Mouse (Mus musculus) embryo, embryonic 11 days (tissue): Measurements from ENCODE around the gene Tbc1d2b.

Experiments
- DNase-seq: peaks from one replicate; pipeline ENCODE4 v3.0.0-alpha.2; 2015

Tbc1d2b gene

DNA sequence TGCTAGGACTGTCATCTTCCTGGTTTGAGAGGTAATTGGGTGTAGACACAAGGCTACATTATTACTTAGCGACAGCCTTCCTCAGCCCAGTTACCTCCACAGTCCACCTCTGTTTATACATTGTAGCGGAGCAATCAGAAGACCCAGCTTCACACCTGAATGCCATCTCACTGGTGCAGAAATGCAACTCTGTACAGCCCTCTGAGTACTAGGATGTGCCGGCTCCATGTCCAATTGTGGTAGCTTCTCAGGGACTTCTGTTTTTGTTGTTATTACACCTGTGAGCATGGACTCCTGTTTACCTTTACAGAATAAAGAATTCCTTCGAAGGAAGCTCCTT is 7.3 kb downstream of the Tbc1d2b start:
- DNase-seq = no peak

DNA sequence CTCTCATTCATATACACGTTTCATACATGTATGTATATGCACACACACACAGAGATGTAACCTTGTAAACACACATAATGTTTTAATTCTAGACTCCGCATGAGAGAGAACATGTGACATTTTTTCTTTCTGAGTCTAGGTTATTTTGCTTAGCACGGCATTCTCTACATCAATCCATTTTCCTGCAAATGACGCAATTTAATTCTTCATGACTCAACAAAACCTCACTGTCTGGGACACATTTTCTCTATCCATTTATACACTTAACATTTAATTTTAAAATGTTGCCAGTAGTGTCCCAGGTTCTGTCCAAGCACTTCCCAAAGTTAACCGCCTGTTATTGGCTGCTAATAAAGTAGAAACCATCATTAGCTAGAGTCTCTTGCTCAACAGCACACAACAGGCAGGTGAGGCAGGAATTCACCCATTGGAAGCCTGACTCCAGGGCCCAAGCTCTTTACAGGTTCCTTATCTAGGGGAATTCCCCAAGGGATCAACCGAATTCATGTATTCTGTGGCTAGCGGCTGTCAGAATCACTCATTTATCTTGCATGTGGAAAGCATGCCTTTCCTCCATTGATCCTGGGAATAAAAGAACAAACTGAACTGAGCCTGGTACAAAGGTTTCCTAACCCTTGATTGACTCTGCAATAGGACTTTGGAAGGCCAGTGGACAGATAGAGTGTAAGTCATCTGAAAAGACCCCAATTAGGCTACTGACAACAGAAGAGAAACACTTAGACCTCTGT is 7.8 kb downstream of the Tbc1d2b start:
- no peak for DNase-seq

DNA sequence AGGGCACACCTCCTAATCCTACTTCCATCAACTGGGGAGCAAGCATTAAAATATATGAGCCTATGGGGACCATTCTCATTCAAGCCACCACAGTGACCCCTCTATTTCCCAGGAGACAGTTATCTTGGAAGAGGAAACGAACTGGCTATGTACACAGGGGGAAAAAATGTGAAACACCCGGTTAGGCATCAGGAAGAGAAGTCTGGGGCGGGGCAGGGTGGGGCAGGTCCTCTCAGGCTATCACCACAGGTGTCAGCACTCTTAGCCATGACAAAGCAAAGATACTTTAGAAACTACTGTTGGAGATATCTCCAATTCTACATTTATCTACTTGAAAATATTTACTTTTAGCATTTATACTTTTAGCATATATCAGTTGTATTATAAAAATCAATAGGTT is 8.5 kb downstream of the Tbc1d2b start:
- DNase-seq = no peak

GRCm38 (mm10) chr9:90260600-90261375 is 9.8 kb downstream of the Tbc1d2b start:
- DNase-seq = no peak

GRCm38 (mm10) chr9:90260079-90260478 is 10.5 kb downstream of the Tbc1d2b start:
- DNase-seq = no peak

GRCm38 (mm10) chr9:90259400-90259950 is 11.1 kb downstream of the Tbc1d2b start:
- no peak for DNase-seq

DNA sequence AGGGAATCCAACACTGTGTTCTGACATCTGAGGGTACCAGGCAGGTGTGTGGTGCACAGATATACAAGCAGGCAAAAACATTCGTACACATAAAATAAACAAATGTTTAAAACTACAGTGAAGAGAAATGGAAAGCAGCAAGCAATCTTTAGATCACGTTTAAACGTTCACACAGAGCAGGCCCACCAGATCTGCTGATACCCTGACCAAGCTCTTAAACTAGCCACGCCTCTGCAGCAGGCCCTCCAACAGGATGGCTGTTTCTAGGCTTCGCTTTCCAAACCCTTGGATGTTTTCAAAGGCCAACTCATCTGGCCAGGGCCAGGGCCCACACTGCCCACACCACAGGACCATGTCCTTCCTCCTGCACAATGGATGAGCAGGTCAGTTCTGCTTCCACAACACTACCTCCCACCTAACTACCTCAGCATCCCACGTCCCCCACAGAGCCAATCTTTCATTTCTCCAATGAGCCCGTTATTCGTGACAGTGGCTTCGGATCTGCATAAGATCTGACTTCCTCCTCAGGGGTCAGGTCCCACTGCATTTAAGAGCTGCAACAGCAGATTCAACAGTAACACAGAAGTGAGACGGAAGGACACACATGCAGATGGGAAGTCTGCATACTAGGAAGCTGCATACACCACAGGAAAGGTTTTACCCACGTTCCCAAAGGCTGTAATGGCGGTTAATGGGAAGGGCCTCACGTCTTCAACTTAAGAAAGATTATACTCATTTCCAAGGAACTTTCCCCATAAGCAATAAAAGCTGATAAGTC is 12.7 kb downstream of the Tbc1d2b start:
- DNase-seq = no peak

GRCm38 (mm10) chr9:90257220-90257619 is 13.4 kb downstream of the Tbc1d2b start:
- DNase-seq = no peak

DNA sequence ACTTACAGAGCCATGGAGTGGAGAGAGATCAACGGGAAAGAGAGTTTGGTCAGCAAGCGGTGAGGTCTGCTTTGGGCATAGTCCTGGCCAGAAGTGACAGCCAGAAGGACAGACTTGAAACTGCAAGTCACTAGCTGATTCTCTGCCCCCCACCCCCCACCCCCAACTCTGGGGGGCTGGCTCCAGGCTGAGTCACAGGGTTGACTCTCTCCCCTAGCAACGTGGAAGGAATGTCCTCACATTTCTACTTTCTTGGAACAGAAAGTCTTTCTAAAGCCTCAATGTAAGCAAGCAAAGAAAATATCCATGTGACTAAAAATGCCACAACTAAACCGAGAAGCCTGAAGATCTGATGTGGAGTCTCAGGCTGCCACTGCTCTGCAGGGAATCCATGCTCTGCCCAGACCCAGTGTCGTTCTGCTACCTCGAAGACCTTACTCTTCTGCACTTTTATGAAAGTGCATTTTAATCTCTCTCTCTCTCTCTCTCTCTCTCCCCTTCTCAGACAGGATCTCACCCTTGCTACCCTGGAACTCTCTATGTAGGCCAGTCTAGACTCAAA is 14.7 kb downstream of the Tbc1d2b start:
- no peak for DNase-seq

- no peak for DNase-seq
Measured at GRCm38 (mm10) chr9:90253181-90253580, 17.4 kb downstream of the Tbc1d2b start.

- no peak for DNase-seq
Measured at GRCm38 (mm10) chr9:90250964-90251750, 19.4 kb downstream of the Tbc1d2b start.

DNA sequence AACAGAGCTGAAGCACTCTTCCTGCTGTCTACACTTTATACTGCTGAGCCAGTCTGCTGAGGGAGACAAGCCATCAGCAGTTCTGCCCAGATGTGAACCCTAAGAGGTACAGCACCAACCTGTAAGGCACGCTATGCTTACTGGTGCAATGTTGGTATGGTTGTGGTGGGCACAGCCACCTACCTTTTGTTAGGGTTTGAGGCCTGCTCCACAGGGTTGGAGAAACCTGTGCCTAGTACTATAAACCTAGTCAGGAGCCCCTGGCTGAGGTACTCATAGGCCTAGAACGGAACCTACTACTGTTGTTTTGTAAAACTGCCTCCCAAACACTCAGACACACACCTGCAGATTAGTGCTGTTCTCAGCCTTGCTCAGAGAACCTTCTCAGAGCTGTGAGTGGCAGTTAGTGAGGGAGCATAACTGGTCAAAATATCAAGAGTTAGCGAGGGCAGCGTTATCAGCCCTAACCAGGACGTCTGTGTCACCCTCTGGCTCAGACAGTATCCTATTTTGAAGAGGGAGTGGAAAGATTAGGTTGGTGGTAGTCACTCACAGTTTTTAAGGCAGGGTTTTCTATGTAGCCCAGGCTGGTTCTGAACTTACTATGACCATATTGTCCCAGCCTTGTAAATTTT is 20.3 kb downstream of the Tbc1d2b start:
- no peak for DNase-seq

GRCm38 (mm10) chr9:90249036-90249435 is 21.6 kb downstream of the Tbc1d2b start:
- no peak for DNase-seq

DNA sequence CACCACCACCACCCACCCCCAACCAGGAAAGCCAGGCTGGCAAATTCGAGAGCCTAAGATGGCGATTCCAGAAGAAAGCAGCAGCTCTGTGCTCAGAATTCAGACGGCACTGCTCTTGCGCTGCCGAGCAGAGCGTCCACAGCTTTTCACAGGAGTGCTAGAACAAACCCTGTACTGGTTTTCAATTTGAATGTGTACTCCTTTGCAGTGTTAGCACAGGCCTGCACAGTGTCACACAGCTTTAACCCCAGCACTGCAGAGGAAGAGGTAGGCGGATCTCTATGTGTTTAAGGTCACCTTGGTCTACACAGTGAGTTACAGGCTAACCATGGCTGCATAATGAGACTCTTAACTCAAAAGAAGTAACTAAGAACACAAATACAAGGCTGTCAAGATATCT is 22.3 kb downstream of the Tbc1d2b start:
- no peak for DNase-seq

DNA sequence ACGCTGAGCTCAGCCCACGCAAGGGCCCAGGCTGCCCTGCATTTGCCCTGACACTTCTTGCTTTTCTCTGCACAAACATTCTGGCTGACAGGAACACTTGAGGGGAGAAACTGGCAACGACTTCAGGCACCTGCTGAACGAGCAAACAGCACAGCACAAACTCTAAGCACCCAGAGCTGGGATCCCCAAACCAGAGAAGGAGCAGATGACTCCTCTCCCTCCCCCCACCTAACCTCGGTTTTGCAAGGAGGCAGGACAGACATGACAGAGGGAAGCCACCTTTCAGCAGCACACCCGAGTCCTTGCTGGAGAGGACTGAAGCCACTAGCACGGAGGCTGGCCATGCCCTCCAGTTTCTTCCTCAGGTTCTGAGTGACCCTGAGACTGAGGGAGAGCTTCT is 23.3 kb downstream of the Tbc1d2b start:
- DNase-seq = no peak

DNA sequence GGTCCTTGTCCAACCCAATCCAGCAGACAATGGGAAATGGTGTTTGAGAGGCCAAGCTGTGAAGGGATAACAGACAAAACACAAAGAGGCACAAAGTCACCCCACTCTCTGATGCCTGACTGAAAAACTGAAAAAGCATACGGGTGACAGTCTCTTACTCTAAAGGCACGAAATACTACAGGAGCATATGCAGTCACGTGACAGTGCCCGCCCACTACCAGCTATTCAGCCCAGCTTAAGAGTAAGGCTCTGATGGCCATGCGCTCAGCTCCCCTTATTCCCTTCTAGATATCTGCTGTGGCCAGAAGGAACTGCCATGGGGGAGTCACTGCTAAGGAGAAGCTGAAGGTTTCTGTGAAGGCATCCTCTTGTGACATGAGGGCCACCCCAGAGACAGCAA is 24.8 kb downstream of the Tbc1d2b start:
- DNase-seq = no peak

DNA sequence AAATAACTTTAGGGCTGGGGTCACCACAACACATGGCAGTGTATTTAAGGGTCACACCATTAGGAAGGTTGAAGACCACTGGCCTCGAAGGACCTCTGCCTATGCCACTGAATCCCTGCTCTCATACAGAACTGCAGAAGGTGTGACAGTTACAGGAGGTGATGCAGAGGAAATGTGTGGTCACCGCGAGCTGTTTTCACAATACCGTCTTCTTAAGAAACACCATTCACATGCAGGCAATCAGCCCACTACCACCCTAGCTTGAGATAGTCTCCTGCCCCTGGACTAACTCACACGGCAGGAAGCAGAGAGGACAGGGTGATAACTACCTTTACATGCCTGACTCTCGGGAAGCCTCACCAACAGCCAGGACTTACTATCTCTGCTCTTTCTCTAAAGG is 25.4 kb downstream of the Tbc1d2b start:
- no peak for DNase-seq

GRCm38 (mm10) chr9:90244301-90245151 is 26.1 kb downstream of the Tbc1d2b start:
- DNase-seq = no peak

- no peak for DNase-seq
Measured at GRCm38 (mm10) chr9:90242855-90243254, 27.7 kb downstream of the Tbc1d2b start.

DNA sequence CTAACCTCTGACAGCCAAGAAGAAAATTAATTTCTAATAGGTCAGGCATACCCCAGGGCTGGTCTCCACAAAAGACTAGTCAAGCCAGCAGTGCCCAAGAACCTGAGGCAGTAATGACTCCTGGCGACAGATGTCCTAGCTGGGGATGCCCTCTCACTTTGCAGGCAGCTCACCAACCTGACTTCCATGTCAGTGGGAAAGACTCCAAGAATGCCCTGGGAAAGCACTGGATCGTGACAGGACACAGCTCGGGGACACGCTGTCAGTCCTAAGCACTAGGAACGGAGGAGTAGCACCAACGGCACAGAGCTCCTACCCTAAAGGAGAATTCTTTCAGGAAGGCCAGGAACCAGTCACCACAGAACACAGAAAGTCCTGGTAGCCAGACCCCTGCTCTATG is 28.3 kb downstream of the Tbc1d2b start:
- DNase-seq = no peak

DNA sequence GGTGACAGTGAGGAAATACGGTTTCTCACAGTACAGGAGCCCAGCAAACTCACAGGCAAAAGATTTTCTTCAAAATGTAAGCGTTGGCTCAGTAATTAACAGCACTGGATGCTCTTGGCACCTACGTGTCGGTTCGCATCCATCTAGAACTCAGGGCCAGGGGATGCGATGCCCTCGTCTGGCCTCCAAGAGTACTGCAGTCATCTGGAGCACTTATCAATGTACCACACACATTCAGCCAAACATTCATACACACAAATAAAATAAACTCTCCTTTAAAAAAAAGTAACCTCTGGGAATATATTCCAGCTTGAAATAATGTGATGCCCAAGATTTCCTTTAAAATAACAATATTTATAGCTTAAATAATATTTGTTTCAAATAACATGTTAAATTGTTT is 29.0 kb downstream of the Tbc1d2b start:
- DNase-seq = no peak
